Mouse (Mus musculus): ENCODE measurements at regions not wholly inside any gene's neighbourhood (a gene's known extent, or its start where the extent isn't known, plus 50 kb on each side); places are given as distances from the start of the nearest gene placed in this dataset.

DNA sequence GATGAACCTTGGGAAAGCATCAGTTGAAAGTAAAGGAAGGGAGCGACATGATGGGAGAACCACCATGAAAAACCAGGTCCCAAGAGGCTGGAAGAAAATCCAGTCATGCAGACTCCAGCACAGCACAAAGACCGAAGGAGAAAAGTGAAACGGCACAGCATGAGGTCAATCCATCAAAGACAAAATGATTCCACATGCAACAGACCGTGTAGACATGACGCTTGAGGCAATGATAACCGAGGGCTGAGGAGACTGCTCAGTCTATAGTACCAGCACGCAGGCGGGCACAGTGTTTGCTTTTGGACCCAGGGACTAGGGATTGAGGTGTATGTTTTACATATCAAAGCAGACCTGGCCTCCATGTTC is 109.5 kb downstream of the Nxnl2 start:
- TF ChIP-seq GATA1 (IDR thresholded peaks at IDR 0.05; ENCODE audit: borderline replicate concordance, low read length), result no peak
- TF ChIP-seq FLI1 (IDR thresholded peaks at IDR 0.05; ENCODE audit: low read length), result no peak

Data from megakaryocyte, embryonic 14.5 days (primary cell).